In the genomic region with DNA sequence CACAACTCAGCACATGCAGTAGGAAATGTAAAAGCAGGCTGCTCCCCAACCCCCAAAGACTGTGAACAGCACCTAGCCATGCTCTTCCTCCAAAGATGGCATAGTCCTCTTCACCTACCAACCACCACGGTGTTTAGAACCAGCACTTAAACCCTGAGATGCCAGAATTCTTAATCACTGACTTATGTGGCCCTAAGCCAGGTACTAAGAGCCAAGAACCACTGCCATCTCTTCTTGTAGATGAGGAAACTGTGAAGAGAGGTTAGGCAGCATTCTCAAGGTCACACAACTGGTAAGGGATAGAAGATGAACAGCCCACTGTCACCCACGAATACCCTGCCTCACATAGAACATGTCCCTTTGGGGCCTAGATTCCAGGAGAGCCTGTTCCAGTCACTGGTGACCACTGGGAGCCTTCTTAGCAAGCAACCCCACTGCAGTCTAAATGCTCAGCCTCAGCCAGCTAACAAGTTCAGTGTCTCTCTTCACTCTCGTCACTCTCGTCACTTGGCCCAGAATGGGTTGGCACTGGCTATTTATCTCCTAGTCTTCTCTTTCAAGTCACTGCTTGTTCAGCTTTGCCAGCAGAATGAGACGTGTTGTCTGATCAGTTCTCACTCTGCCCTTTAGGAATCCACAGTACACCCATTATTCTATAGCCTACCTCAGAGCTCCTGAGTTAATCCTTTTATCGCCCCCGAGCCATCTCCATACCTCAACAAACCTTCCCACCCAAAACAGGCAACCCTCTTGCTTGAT, we compare ENCODE assay signal across 32 mouse cellular contexts. TPM values are rescaled to one million over a fixed set of nuclear protein-coding genes. Genes with fewer than 3 reads are reported as not detected.
A peak's percentile ranks its signal among the peaks of the same experiment; 100 is the strongest.
DNase-seq lines count a peak whose midpoint lies in the region; ATAC-seq lines count a peak whose summit lies in the region.
"Had no signal": no experiment of that assay in that cellular context is flagged by ENCODE, and none has a peak within 500 bp of the region (broad histone marks: within the 10 kb centered on the region; RNA-seq: fewer than 3 reads in every experiment).

No protein-coding gene starts in this region.

- H3K36me3 ChIP-seq in heart, embryonic 12.5 days: no peaks in the 10 kb centered on the region
- no peaks in the 10 kb centered on the region for H3K36me3 ChIP-seq in kidney, embryonic 15.5 days
- no peaks in the 10 kb centered on the region for H3K36me3 ChIP-seq in embryonic facial prominence, embryonic 15.5 days
- H3K36me3 ChIP-seq: hindbrain, embryonic 12.5 days; intestine, embryonic 15.5 days; limb, embryonic 10.5 days; limb, embryonic 15.5 days; lung, embryonic 15.5 days had no signal

- no peak for DNase-seq in heart, postnatal 4 days
- DNase-seq in kidney, adult 9 months: peak; percentile 49
- peak; percentile 54 for DNase-seq in 3134 (ENCODE audit: extremely low read depth, insufficient read length, low spot score)
- no peak for DNase-seq in cerebellum, adult 11-12 months
- DNase-seq in right cerebral cortex, postnatal 10 days (ENCODE audit: low spot score in 2 of 2): no peak
- DNase-seq: adrenal gland, adult 2 months; adrenal gland, postnatal 36 days; B cell, adult 2 months; cerebellum, adult 2 months; cerebellum, postnatal 14 days; gastrocnemius, adult 2 months; kidney, postnatal 4 days; layer of hippocampus, postnatal 36 days; spleen, adult 18-20 months; thymus, postnatal 4 days had no signal

- H3K4me1 ChIP-seq in heart, embryonic 12.5 days (replicated peaks): peaks cover 56% of the 10 kb centered on the region
- H3K4me1 ChIP-seq in kidney, embryonic 15.5 days: peaks cover 4% of the 10 kb centered on the region; the same call in 1 of the 2 replicates
- H3K4me1 ChIP-seq in embryonic facial prominence, embryonic 15.5 days: peaks cover 33% of the 10 kb centered on the region

- 59% methylated on average over 7 of the region's 7 CpGs for WGBS in heart, embryonic 12.5 days
- 83% methylated on average over 7 of the region's 7 CpGs for WGBS in kidney, embryonic 15.5 days
- 69% methylated on average over 7 of the region's 7 CpGs for WGBS in embryonic facial prominence, embryonic 15.5 days

- H3K27me3 ChIP-seq in heart, embryonic 12.5 days (replicated peaks): no peaks in the 10 kb centered on the region
- H3K27me3 ChIP-seq in kidney, embryonic 15.5 days: no peaks in the 10 kb centered on the region
- no peaks in the 10 kb centered on the region for H3K27me3 ChIP-seq in embryonic facial prominence, embryonic 15.5 days
- H3K27me3 ChIP-seq: hindbrain, embryonic 12.5 days; intestine, embryonic 15.5 days; limb, embryonic 15.5 days; lung, embryonic 15.5 days had no signal

- no peak for ATAC-seq in heart, embryonic 12.5 days (ENCODE audit: insufficient number of reproducible peaks, low FRiP score)
- ATAC-seq in kidney, embryonic 15.5 days (replicated peaks; ENCODE audit: low FRiP score): no peak
- ATAC-seq in embryonic facial prominence, embryonic 15.5 days (ENCODE audit: insufficient number of reproducible peaks, low FRiP score, low TSS enrichment, low read depth): no peak
- ATAC-seq: activated CD4-positive, CD25-positive, alpha-beta regulatory T cell, adult 4 months; forebrain, embryonic 16.5 days; hindbrain, postnatal 0 days; midbrain, embryonic 16.5 days had no signal

- no peaks in the 10 kb centered on the region for H3K9me3 ChIP-seq in heart, embryonic 12.5 days (replicated peaks)
- H3K9me3 ChIP-seq in kidney, embryonic 15.5 days (replicated peaks): no peaks in the 10 kb centered on the region
- no peaks in the 10 kb centered on the region for H3K9me3 ChIP-seq in embryonic facial prominence, embryonic 15.5 days (replicated peaks)
- H3K9me3 ChIP-seq: hindbrain, embryonic 12.5 days; intestine, embryonic 15.5 days; limb, embryonic 10.5 days; limb, embryonic 15.5 days; lung, embryonic 15.5 days had no signal

- peak overlapping the region; percentile 31; the same call in 1 of the 2 replicates for H3K27ac ChIP-seq in heart, embryonic 12.5 days (ENCODE audit: poor library complexity, severe bottlenecking)
- no peak overlapping the region for H3K27ac ChIP-seq in kidney, embryonic 15.5 days
- 0 out of 2 replicates have a peak overlapping the region, but pooled peaks have one; percentile 7 for H3K27ac ChIP-seq in embryonic facial prominence, embryonic 15.5 days (replicated peaks)
- H3K27ac ChIP-seq: gastrocnemius, adult 2 months; hindbrain, embryonic 12.5 days; hindbrain, postnatal 0 days; intestine, embryonic 15.5 days; kidney, postnatal 0 days; limb, embryonic 10.5 days; limb, embryonic 15.5 days; liver, embryonic 14.5 days; lung, embryonic 15.5 days had no signal

- no peak overlapping the region for H3K9ac ChIP-seq in heart, embryonic 12.5 days
- H3K9ac ChIP-seq in kidney, embryonic 15.5 days: no peak overlapping the region
- H3K9ac ChIP-seq in embryonic facial prominence, embryonic 15.5 days: no peak overlapping the region
- H3K9ac ChIP-seq: hindbrain, embryonic 12.5 days; intestine, embryonic 15.5 days; limb, embryonic 15.5 days; liver, embryonic 14.5 days; lung, embryonic 15.5 days had no signal

- no peak overlapping the region for H3K4me3 ChIP-seq in heart, embryonic 12.5 days
- H3K4me3 ChIP-seq in kidney, embryonic 15.5 days (replicated peaks): no peak overlapping the region
- H3K4me3 ChIP-seq in embryonic facial prominence, embryonic 15.5 days (replicated peaks): no peak overlapping the region
- H3K4me3 ChIP-seq: gastrocnemius, adult 2 months; hindbrain, embryonic 12.5 days; intestine, embryonic 15.5 days; limb, embryonic 10.5 days; limb, embryonic 15.5 days; lung, embryonic 15.5 days had no signal

- no peak overlapping the region for H3K4me2 ChIP-seq in heart, embryonic 12.5 days
- no peak overlapping the region for H3K4me2 ChIP-seq in kidney, embryonic 15.5 days
- no peak overlapping the region for H3K4me2 ChIP-seq in embryonic facial prominence, embryonic 15.5 days (replicated peaks)
- H3K4me2 ChIP-seq: heart, embryonic 11.5 days; hindbrain, embryonic 12.5 days; intestine, embryonic 15.5 days; limb, embryonic 15.5 days; lung, embryonic 15.5 days; midbrain, embryonic 11.5 days had no signal

RNA-seq across cellular contexts. Expression of gene Magi1, which starts 19.4 kb away (rescaled TPM):
- polyA plus RNA-seq in heart, embryonic 12.5 days (2016; fragmentation: Nextera tagmentation; extraction: Ambion mirVana): 9.9 and 13.2 TPM in 2 replicates
- total RNA-seq in heart, postnatal 4 days (2021): 10 to 100 TPM; 38.9 to 40.6 TPM
- 9.8 and 10.2 TPM in 2 replicates for polyA plus RNA-seq in kidney, embryonic 15.5 days (2015; fragmentation: Nextera tagmentation; extraction: Ambion mirVana)
- 8.3 and 9.1 TPM in 2 replicates for polyA plus RNA-seq in embryonic facial prominence, embryonic 15.5 days (2015; fragmentation: Nextera tagmentation; extraction: Ambion mirVana)
- total RNA-seq: neutrophil, adult 5-6 weeks had no signal

Comparison
In these comparisons a context has a peak if more than half of its experiments do, and no peak if none do; other contexts are left out.
1. DNase-seq: peak in kidney, adult 9 months (single experiment) and 3134 (single experiment); none in heart, postnatal 4 days (single experiment), cerebellum, adult 11-12 months (single experiment) and right cerebral cortex, postnatal 10 days (0 of 2).